Mouse (Mus musculus) lung, adult 18-20 months (tissue): ENCODE results near the gene Gtf2i.

Experiments used
- DNase-seq, 2 experiments: peaks; one replicate each; pipeline ENCODE4 v3.0.0; 2022; ENCODE audit warnings: mixed read lengths in 2 of 2

Gene Gtf2i

GRCm38 (mm10) chr5:134188571-134188970, 126.0 kb downstream of the Gtf2i start:
- DNase-seq: no peak
